Mouse (Mus musculus): ENCODE data around the gene Nqo2.

GRCm38 (mm10) chr13:33964206-33965046, at the start of gene Nqo2:
- no peak for TF ChIP-seq CTCF (IDR thresholded peaks at IDR 0.05; ENCODE audit: low read depth, low read length)
- no peak for TF ChIP-seq TAL1 (conservative IDR thresholded peaks at IDR 0.05; ENCODE audit: low read depth, low read length)

All from G1E (cell line).